ENCODE assay signal across 9 mouse cellular contexts in the genomic region with DNA sequence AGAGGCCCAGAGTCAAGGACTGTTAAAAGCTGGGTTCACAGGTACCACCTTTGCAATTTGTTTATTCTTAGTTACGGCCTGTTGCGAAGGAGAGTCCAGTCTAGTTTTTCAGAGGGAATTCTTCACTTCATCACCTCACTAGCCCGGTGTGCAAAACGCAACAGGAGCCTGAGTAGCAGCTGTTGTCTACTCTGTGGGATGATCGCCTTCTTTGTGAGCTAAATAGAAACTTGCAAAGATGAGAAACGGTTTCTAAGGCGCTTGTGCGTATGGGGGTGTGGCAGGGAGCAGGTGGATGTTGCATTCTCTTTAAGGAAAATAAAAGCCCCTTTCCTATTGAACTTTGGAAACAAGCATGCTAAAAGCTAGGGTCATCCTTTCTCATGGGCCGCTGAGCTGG. TPM values are rescaled to one million over a fixed set of nuclear protein-coding genes. Genes with fewer than 3 reads are reported as not detected.
DNase-seq lines count a peak whose midpoint lies in the region; ATAC-seq and TF ChIP-seq lines count a peak whose summit lies in the region.
"Had no signal": no experiment of that assay in that cellular context is flagged by ENCODE, and none has a peak within 500 bp of the region (broad histone marks: within the 10 kb centered on the region; RNA-seq: fewer than 3 reads in every experiment).

No protein-coding gene starts in this region.

- H3K36me3 ChIP-seq in heart, embryonic 11.5 days (ENCODE audit: control insufficient read depth, insufficient read depth, low read length): no peaks in the 10 kb centered on the region
- H3K36me3 ChIP-seq in E14TG2a.4 (ENCODE audit: insufficient read depth, low read length): no peaks in the 10 kb centered on the region
- H3K36me3 ChIP-seq in forebrain, embryonic 13.5 days (ENCODE audit: poor library complexity, severe bottlenecking): no peaks in the 10 kb centered on the region
- H3K36me3 ChIP-seq in midbrain, embryonic 10.5 days: no peaks in the 10 kb centered on the region
- H3K36me3 ChIP-seq: liver, embryonic 13.5 days had no signal

- no peak for DNase-seq in heart, postnatal 25 days (ENCODE audit: low spot score)
- no peak for DNase-seq in midbrain, embryonic 10.5 days (ENCODE audit: low spot score)
- DNase-seq in adrenal gland, postnatal 4 days (ENCODE audit: low spot score in 2 of 2): no peak
- no peak for DNase-seq in cerebellum, adult 18-20 months
- DNase-seq in liver: no peak
- DNase-seq: liver, embryonic 13.5 days had no signal

- intact Hi-C loops in heart, postnatal 25 days (cut with DNase I): no loop called here

- no peak overlapping the region for H3K27ac ChIP-seq in heart, embryonic 11.5 days (ENCODE audit: low read depth, low read length)
- no peak overlapping the region for H3K27ac ChIP-seq in forebrain, embryonic 13.5 days
- no peak overlapping the region for H3K27ac ChIP-seq in midbrain, embryonic 10.5 days (replicated peaks)
- H3K27ac ChIP-seq: liver, embryonic 13.5 days had no signal

- peaks cover 3% of the 10 kb centered on the region; the same call in 1 of the 2 replicates for H3K9me3 ChIP-seq in heart, embryonic 11.5 days (replicated peaks; ENCODE audit: control insufficient read depth, low read length)
- H3K9me3 ChIP-seq in E14TG2a.4 (ENCODE audit: low read length): peaks cover 3% of the 10 kb centered on the region; the same call in 1 of the 2 replicates
- no peaks in the 10 kb centered on the region for H3K9me3 ChIP-seq in forebrain, embryonic 13.5 days (replicated peaks)
- H3K9me3 ChIP-seq in midbrain, embryonic 10.5 days (replicated peaks): peaks cover 4% of the 10 kb centered on the region; the same call in 1 of the 2 replicates
- H3K9me3 ChIP-seq: liver, embryonic 13.5 days had no signal

- peak overlapping the region; percentile 67; the same call in 1 of the 2 replicates for H3K4me3 ChIP-seq in heart, embryonic 11.5 days (ENCODE audit: low read depth, low read length)
- H3K4me3 ChIP-seq in E14TG2a.4 (replicated peaks; ENCODE audit: low read length): peak overlapping the region; percentile 77; the same call in 1 of the 2 replicates
- H3K4me3 ChIP-seq in forebrain, embryonic 13.5 days: peak overlapping the region; percentile 76
- H3K4me3 ChIP-seq in midbrain, embryonic 10.5 days: peak overlapping the region; percentile 78

- H3K4me2 ChIP-seq in heart, embryonic 11.5 days: peak overlapping the region; percentile 97
- H3K4me2 ChIP-seq in forebrain, embryonic 13.5 days: peak overlapping the region; percentile 96

- no peak for TF ChIP-seq CTCF in E14TG2a.4 (conservative IDR thresholded peaks at IDR 0.05; ENCODE audit: low read length)

- 0 out of 2 replicates have a peak, but pooled peaks cover 3% of the 10 kb centered on the region for H3K4me1 ChIP-seq in heart, embryonic 11.5 days (ENCODE audit: control insufficient read depth, insufficient read depth, low read length)
- H3K4me1 ChIP-seq in E14TG2a.4 (replicated peaks; ENCODE audit: low read depth, low read length): peaks cover 18% of the 10 kb centered on the region
- peaks cover 15% of the 10 kb centered on the region; the same call in 1 of the 2 replicates for H3K4me1 ChIP-seq in forebrain, embryonic 13.5 days
- H3K4me1 ChIP-seq in midbrain, embryonic 10.5 days: peaks cover 29% of the 10 kb centered on the region
- H3K4me1 ChIP-seq: liver, embryonic 13.5 days had no signal

- H3K9ac ChIP-seq in heart, embryonic 11.5 days (ENCODE audit: low read depth, low read length): no peak overlapping the region
- no peak overlapping the region for H3K9ac ChIP-seq in forebrain, embryonic 13.5 days
- H3K9ac ChIP-seq: liver, embryonic 13.5 days had no signal

- H3K27me3 ChIP-seq in heart, embryonic 11.5 days (ENCODE audit: control insufficient read depth, insufficient read depth, low read length): peaks cover 29% of the 10 kb centered on the region
- peaks cover 74% of the 10 kb centered on the region for H3K27me3 ChIP-seq in E14TG2a.4 (ENCODE audit: insufficient read depth, low read length)
- peaks cover 13% of the 10 kb centered on the region for H3K27me3 ChIP-seq in forebrain, embryonic 13.5 days
- H3K27me3 ChIP-seq in midbrain, embryonic 10.5 days (ENCODE audit: low read depth, poor library complexity, severe bottlenecking): peaks cover 62% of the 10 kb centered on the region

- ATAC-seq in heart, embryonic 11.5 days (replicated peaks; ENCODE audit: insufficient number of reproducible peaks, low FRiP score, low TSS enrichment): no peak
- no peak for ATAC-seq in forebrain, embryonic 13.5 days

- WGBS in heart, embryonic 11.5 days (ENCODE audit: insufficient replicate concordance): 48% methylated on average over 9 of the region's 9 CpGs
- 32% methylated on average over 9 of the region's 9 CpGs for WGBS in forebrain, embryonic 13.5 days
- WGBS in midbrain, embryonic 10.5 days: 43% methylated on average over 9 of the region's 9 CpGs

RNA-seq across cellular contexts. Expression of a gene that starts 1.2 kb away (rescaled TPM):
- 0.54 and 0.77 TPM in 2 replicates for polyA plus RNA-seq in heart, embryonic 11.5 days (2014; fragmentation: Nextera tagmentation; extraction: Ambion mirVana)
- total RNA-seq in heart, postnatal 25 days (2021): under 1 TPM; 0.31 to 0.39 TPM
- 2.2 and 2.5 TPM in 2 replicates for polyA plus RNA-seq in forebrain, embryonic 13.5 days (2015; fragmentation: Nextera tagmentation; extraction: Ambion mirVana)
- polyA plus RNA-seq in midbrain, embryonic 10.5 days (2016; fragmentation: Nextera tagmentation; extraction: Ambion mirVana): 0.90 and 1.6 TPM in 2 replicates
- 1 to 10 TPM; 1.9 to 2.7 TPM for total RNA-seq in adrenal gland, postnatal 4 days (2021)
